Mouse (Mus musculus): ENCODE measurements around the gene Rpl6.

GRCm38 (mm10) chr5:121230811-121231210 is 26.5 kb downstream of the Rpl6 start:
- TF ChIP-seq CTCF (IDR thresholded peaks at IDR 0.05; ENCODE audit: low read depth, low read length), result no peak
- TF ChIP-seq GATA1 (IDR thresholded peaks at IDR 0.05; ENCODE audit: borderline replicate concordance, low read length), result no peak
- TF ChIP-seq TAL1 (conservative IDR thresholded peaks at IDR 0.05; ENCODE audit: low read depth, low read length), result no peak
- no peak for TF ChIP-seq GATA2 (IDR thresholded peaks at IDR 0.05; ENCODE audit: borderline replicate concordance, low read depth, low read length)
- TF ChIP-seq POLR2AphosphoS5 (IDR thresholded peaks at IDR 0.05; ENCODE audit: insufficient replicate concordance, low read depth, low read length), result no peak

Measured in G1E (cell line).